7 mouse cellular contexts compared by ENCODE assay signal in genomic region chr12:17556430-17557343, GRCm38 (mm10). TPM values are rescaled to one million over a fixed set of nuclear protein-coding genes. Genes with fewer than 3 reads are reported as not detected.
A peak's percentile ranks its signal among the peaks of the same experiment; 100 is the strongest.
DNase-seq lines count a peak whose midpoint lies in the region; ATAC-seq and TF ChIP-seq lines count a peak whose summit lies in the region.

No protein-coding gene starts in this region.

- WGBS in forebrain, postnatal 0 days = 13% methylated on average over 21 of the region's 21 CpGs
- 26% methylated on average over 21 of the region's 21 CpGs for WGBS in hindbrain, embryonic 15.5 days
- WGBS in midbrain, embryonic 10.5 days = 30% methylated on average over 21 of the region's 21 CpGs

- no peak overlapping the region for H3K4me3 ChIP-seq in forebrain, postnatal 0 days (ENCODE audit: low read depth, low read length)
- H3K4me3 ChIP-seq in hindbrain, embryonic 15.5 days = peak overlapping the region; percentile 13; the same call in 1 of the 2 replicates
- peak overlapping the region; percentile 31 for H3K4me3 ChIP-seq in midbrain, embryonic 10.5 days

- no peaks in the 10 kb centered on the region for H3K9me3 ChIP-seq in forebrain, postnatal 0 days (ENCODE audit: low read length)
- no peaks in the 10 kb centered on the region for H3K9me3 ChIP-seq in hindbrain, embryonic 15.5 days
- H3K9me3 ChIP-seq in midbrain, embryonic 10.5 days (replicated peaks) = no peaks in the 10 kb centered on the region

- peak; percentile 95 for TF ChIP-seq CTCF in forebrain, postnatal 0 days (IDR thresholded peaks at IDR 0.05; ENCODE audit: low read depth)

- peak; percentile 85 for ATAC-seq in forebrain, postnatal 0 days
- ATAC-seq in hindbrain, embryonic 15.5 days (ENCODE audit: low FRiP score, low read depth) = peak; percentile 71

- H3K4me1 ChIP-seq in forebrain, postnatal 0 days (ENCODE audit: insufficient read depth) = peaks cover 6% of the 10 kb centered on the region; the same call in 1 of the 2 replicates
- H3K4me1 ChIP-seq in hindbrain, embryonic 15.5 days (replicated peaks) = peaks cover 19% of the 10 kb centered on the region
- H3K4me1 ChIP-seq in midbrain, embryonic 10.5 days = peaks cover 23% of the 10 kb centered on the region

- peak overlapping the region; percentile 69 for H3K27ac ChIP-seq in forebrain, postnatal 0 days (ENCODE audit: low read depth, low read length)
- peak overlapping the region; percentile 85 for H3K27ac ChIP-seq in hindbrain, embryonic 15.5 days (replicated peaks)
- H3K27ac ChIP-seq in midbrain, embryonic 10.5 days (replicated peaks) = peak overlapping the region; percentile 85

- peak; percentile 67 for DNase-seq in NIH3T3 (ENCODE audit: low read depth)
- peak; percentile 89 for DNase-seq in cerebellum, adult 18-20 months
- peak; percentile 93 for DNase-seq in forebrain, postnatal 0 days
- peak; percentile 72 to 89 for DNase-seq in left cerebral cortex, adult 18-20 months (ENCODE audit: low spot score in 2 of 2)
- DNase-seq in midbrain, embryonic 10.5 days (ENCODE audit: low spot score) = peak; percentile 84
- DNase-seq in right cerebral cortex, postnatal 36 days (ENCODE audit: low spot score in 2 of 2) = peak; percentile 66 to 70

- H3K36me3 ChIP-seq in forebrain, postnatal 0 days (ENCODE audit: insufficient read depth) = peaks cover 4% of the 10 kb centered on the region
- peaks cover 3% of the 10 kb centered on the region for H3K36me3 ChIP-seq in hindbrain, embryonic 15.5 days
- peaks cover 5% of the 10 kb centered on the region for H3K36me3 ChIP-seq in midbrain, embryonic 10.5 days

- H3K27me3 ChIP-seq in forebrain, postnatal 0 days (ENCODE audit: insufficient read depth, low read length) = no peaks in the 10 kb centered on the region
- H3K27me3 ChIP-seq in hindbrain, embryonic 15.5 days = no peaks in the 10 kb centered on the region
- H3K27me3 ChIP-seq in midbrain, embryonic 10.5 days (ENCODE audit: low read depth, poor library complexity, severe bottlenecking) = no peaks in the 10 kb centered on the region; the same call in 1 of the 2 replicates

- H3K4me2 ChIP-seq in forebrain, postnatal 0 days (ENCODE audit: low read depth) = peak overlapping the region; percentile 37
- peak overlapping the region; percentile 50 for H3K4me2 ChIP-seq in hindbrain, embryonic 15.5 days

- H3K9ac ChIP-seq in forebrain, postnatal 0 days = no peak overlapping the region
- peak overlapping the region; percentile 22; the same call in 1 of the 2 replicates for H3K9ac ChIP-seq in hindbrain, embryonic 15.5 days

RNA-seq across cellular contexts. Expression of gene Odc1, which starts 12.1 kb away (rescaled TPM):
- total RNA-seq in forebrain, postnatal 0 days (2014; rRNA removed) = 271 and 293 TPM in 2 replicates
- polyA plus RNA-seq in forebrain, postnatal 0 days (2015; fragmentation: Nextera tagmentation; extraction: Ambion mirVana) = 146 and 166 TPM in 2 replicates
- polyA plus RNA-seq in hindbrain, embryonic 15.5 days (2015; fragmentation: Nextera tagmentation; extraction: Ambion mirVana) = 132 and 134 TPM in 2 replicates
- total RNA-seq in left cerebral cortex, adult 18-20 months (2021) = 10 to 100 TPM; 65.8 to 77.7 TPM
- 269 and 305 TPM in 2 replicates for polyA plus RNA-seq in midbrain, embryonic 10.5 days (2016; fragmentation: Nextera tagmentation; extraction: Ambion mirVana)
